Mouse (Mus musculus) MEL-GATA-1-ER (cell line): ENCODE measurements at regions not wholly inside any gene's neighbourhood (a gene's known extent, or its start where the extent isn't known, plus 50 kb on each side); places are given as distances from the start of the nearest gene placed in this dataset.
"Not testable (repeated sequence)": the region's sequence is repeated elsewhere in the genome, so short reads cannot be mapped to it uniquely, and the experiment has no call there.

Experiments
- DNase-seq: peaks from one replicate; pipeline ENCODE4 v3.0.0-alpha.2; 2012; ENCODE audit warnings: low read depth; ENCODE audit errors: extremely low read depth

DNA sequence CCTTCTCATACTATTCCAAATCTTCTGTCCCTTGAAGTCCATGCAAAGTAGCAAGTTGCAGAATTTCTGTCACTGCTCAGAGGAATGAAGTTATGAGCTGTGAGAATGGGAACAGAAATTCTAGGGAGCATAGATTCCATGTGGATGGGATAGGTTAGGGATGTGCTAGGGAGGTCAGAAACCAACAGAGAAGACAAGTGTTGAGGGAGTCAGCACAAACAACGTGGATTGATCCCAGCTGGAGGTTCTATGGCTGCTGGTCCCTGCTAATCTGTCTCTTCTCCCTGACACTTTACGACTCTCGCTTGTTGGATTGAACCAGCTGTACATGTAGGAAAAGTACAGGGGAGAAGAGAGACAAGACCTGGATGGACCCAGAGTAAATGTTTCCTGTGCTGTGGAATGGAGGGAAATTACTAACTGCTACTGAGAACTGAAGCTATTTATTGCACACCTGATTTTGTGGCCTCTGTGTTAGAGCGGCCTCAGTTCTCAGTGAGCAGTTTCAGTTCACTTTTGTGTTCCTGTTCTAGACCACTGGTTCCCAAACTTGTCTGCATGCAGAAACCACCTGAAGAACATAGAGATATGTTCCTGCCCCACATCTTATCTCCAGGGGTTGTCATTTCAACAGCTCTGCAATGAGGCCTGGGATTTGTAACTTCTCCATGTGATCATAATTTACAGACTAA is 151.0 kb downstream of the Ube2e3 start:
- DNase-seq = no peak

DNA sequence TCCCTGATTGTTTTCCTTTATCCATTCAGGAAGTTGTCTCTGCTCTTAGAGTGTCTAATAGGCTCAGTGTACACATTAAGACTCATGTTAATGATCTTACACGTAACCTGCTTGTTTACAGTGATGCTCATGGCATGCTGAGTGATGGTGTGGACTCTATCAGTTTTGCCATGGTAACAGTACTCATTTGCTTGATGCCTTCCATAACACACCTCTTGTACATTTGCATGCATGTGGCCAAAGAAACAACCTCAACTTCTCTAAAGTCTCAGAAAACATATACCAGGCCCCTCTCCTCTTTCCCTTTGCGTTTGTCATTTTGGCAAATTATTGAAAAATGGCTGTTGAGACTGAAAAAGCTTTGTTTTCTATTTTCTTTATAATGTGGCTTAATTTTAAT is 155.0 kb downstream of the Ube2e3 start:
- DNase-seq = no peak

DNA sequence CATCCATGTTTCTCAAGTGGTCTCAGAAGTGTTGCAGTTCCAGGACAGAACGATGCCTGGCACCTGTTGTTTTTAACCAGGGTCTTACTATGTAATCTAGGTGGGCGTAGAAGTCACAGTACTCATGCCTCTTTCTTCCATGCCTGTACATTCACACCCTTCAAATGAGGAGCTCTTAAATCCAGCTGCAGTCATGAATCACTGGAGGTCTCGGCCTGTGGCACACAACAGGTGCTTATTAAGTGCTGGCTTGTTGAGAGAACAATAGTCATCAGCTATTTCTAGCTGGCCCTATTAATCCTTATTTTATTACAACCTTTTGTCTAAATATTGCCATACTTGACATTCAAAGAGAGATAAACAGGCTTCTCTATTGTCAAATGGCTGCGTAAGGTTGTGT is 157.8 kb downstream of the Ube2e3 start:
- DNase-seq = no peak

DNA sequence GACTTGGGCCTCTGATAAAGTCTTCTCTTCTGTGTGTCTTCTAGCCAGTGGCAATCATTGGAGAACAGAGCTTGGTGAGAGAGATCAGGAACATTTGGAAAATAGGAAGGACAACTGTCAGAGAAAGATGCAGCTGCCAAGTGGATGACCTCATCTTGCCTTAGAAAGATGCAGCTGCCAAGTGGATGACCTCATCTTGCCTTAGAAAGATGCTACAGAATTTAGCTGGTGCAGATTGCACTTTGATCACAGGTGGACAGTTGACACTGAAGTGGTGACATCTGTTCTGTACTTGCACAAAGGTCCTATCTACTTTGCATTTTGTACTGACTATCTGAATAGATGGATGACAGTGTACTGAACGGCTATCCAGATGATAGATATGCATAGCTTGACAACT is 163.1 kb downstream of the Ube2e3 start:
- no peak for DNase-seq

DNA sequence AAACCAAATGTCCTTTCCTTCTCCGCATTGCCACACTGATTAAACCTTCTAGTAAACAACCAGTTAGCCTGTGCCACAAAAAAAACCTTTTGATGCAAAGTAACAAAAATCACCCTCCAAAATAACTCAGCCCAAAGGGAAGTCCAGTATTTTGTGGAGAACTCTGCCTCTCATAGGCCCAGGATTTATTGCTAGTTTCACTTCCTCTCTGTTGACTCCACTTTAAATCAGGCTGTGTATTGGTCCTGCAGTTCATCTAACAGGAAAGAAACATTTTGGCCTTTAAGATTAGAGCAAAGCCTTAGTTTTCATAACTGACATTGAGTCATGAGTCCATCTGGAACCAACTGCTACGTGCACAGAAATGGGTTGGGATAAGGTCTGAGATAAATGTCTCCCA is 168.4 kb downstream of the Ube2e3 start:
- DNase-seq = no peak

DNA sequence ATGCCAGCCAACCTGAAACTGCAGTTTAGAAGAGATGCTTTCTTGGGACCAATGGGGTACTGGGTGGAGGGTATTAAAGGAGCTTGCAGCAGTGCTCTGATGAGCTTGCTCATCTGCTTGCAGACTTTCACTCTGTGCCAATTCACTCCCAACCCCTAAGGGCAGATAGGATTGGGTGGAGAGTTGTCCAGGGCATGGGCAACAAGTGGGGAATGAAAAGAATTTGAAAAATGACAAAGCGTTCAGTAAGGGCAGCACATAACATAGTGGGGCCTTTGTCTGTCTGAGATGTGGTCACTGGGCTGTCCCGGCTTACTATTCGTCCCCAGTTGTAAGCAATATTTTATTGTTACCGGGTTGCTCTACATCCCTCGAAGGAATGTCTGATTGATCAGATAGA is 170.7 kb downstream of the Ube2e3 start:
- no peak for DNase-seq

DNA sequence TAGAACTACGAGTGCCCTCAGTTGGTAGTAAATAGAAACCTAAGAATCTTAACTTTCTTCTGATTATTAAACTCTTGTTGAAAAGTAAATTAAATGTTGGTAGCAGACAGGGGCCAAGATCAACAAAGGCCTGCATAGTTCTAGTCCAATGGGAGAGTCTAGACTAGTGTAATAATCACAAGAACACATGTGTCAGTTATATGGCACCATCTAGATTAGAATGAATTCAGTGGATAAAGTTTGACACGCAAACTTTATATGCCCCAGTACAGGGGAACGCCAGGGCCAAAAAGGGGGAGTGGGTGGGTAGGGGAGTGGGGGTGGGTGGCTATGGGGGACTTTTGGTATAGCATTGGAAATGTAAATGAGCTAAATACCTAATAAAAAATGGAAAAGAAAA is 176.9 kb downstream of the Ube2e3 start:
- not testable (repeated sequence) for DNase-seq

DNA sequence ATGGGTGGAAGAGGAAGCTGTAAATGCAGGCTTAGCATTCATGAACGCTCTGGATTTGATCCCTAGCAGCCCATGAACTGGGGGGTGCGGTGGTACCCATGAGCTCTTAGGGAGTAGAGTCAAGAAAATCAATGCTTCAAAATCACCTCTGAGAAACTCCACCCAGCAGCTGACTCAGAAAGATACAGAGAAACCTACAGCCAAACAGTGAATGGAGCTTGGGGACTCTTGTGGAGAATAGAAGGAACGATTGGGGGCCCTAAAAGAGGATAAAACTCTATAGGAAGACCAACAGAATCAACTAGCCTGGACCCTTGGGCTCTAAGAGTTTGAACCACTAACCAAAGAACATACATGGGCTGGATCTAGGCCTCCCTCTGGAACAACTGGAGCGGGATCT is 177.6 kb downstream of the Ube2e3 start:
- no peak for DNase-seq

DNA sequence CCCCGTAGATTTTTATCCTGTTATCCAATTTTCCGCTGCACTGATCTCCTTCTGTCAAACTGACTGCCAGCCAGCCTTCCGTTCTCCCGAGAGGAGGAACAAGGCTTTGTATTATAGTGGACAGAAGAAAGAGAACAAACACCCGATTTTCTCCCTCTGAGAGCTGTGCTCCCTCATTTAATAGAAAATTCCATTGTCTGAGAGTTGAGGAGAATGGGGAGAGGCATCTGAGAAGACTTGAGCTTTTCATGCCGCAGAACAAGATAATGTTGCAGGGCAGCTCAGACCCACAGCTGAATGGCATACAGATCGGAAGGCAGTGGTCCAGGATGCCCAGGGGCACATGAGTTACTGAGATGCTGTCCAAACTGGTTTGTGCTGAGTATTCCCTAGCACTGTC is 180.1 kb downstream of the Ube2e3 start:
- no peak for DNase-seq

DNA sequence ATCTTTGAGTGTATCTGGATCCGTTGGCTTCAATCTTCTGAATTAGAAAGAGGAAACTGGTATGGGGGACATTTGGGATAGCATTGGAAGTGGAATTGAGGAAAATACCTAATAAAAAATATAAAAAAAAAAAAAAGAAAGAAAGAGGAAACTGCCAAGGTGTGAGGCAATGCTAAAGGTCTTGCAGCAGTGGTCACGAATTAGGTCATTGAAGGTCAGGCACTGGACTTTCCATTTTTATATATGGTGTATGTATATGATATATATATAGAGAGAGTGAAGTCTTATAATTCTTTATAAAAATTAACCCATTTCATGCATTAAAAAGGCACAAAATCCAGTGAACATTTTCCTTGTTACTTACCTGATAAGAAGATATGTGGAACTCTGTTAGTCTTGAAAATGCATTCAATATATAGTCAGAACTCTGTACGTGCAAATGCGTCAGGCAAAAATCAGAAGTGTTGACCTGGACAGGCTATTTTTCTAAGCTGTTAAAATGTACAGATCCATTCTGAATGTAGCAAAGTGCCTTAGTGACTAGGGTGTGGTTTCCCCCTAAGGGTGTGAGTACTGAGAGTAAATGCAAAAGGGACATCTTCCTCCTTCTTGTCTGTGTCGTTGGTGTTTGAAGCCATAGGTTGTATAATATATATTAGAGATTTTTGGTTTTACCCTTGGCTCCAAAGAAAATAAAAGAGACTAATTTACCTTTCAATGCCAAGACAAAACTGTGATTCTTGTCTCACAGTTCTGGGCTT is 181.0 kb downstream of the Ube2e3 start:
- DNase-seq = no peak

DNA sequence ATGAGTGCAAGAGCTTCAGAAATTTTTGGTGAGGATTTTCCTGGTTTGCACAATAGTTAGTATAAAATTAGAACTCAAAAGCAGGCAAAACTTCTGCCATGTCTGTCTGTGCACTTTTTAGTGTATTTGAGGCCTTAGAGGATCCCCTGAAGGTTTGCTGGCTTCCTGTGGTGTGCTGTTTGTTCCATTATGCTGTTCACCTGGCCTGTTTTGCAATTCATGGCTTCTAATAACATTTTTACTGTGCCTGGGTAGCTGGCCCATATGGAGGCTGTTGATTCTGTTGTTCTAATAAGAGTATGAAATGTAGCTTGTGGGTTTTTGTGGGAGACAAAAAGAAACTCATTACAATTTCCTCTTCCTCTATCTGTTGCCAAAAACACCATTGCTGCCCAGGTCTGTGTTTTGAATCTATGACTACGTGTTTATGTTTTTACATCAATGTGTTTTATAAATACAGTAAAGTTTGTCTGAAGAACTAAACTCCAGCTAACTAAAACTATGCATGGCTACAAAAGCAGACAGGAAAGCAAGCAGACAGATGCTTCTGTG is 182.6 kb downstream of the Ube2e3 start:
- no peak for DNase-seq

DNA sequence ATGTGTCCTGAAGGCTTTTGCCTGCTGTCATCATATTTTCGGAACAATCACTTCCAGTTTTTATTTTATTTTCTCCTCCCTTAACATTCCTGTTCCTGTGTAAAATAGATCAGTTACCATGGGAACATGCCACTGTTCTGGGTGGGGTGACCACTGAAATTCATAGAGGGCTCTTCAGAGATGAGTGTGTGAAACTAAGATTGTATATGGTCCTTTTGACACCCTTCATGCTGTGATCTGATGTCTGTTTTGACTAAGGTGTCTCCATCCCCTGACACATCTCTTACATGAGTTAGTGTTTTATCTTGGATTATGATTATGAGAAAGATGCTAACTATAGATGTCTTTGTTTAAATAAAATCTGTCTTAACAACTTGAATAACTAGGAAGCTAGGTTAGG is 184.3 kb downstream of the Ube2e3 start:
- no peak for DNase-seq

DNA sequence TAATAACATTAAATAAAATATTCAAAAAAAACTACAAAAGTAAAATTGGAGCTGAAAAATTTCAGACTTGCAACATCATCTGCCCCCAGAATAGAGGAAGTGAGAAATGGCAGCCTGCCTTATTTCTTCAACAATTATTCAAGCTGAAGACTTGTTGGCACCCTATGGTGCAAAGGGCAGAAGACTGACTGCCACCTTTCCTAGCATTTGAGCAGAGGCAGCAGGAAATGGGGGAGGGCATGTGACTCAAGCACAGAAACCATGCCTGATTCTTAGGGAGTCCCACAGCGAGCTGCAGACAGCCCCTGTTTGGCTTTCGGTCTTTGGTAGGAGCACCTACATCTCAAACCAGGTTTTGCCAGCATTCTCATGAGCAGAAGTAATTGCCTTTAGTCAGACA is 188.2 kb downstream of the Ube2e3 start:
- no peak for DNase-seq

DNA sequence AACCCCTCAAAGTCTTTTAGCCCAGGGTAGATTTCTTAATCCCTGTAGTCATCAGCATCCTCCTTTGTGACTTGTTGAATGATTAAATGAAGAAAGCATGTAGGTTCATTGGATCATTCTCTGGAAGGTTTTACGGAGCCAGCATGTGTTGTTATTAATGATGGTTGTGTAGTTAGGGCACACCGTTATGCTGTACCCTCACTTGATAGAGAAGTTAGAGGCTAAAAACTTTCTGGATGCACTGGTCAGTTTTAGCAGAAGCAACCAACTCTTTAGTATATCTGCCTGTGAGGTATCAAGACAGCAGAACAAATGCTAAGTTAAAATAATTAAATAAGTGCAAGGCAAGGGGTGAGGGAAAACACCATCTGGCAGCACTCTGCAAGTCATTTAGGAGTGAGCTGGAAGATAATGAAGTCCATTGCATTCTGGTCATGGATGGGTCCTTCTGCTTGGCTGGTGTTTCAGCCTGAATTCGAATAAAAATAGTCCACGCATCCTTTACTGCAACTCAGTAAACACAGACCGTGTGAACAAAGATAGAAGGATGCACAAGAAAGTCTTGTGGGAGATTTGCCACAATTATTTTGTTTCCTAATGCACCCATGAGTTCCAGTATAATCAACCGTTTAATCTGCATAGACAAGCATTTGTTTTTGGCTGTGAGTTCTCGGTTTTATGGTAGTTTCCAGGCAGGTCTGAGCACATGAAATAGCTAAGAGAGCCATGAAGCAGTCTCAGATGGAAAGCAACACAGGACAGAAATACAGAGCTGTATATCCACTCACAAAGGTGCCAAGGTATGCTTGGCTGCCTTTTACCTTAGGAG is 191.4 kb downstream of the Ube2e3 start:
- no peak for DNase-seq

DNA sequence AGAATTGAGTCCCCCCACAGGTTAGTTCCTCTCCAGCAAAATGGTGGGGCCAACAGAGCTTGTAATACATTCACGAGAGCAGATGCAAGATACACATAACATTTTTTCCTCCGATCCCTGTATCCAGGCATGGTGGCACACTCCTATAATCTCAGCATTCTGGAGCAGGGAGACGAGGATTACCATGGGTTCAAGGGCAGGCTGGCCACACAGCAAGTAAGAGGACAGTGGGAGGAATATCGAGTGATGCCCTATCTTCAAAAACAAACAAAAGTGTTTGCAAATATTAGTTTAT is 192.0 kb downstream of the Ube2e3 start:
- DNase-seq = no peak

DNA sequence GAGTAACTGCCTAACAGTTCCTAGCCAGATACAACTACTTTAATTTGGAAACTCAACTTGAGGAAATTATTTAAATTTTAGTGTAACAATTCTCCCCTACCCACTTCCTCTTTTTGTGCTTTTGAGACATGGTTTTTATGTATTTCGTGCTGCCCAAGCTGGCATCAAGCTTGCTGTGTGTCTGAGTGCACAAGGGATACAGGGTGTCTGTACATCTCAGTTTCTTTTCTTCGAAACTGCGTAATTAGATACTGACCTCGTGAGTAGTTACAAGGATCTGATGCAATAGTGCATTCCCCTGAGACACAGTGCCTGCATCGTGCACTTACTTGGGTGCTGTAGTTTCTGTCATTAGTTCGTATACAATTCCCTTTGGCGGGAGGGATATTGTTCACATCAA is 192.4 kb downstream of the Ube2e3 start:
- peak; percentile 10 for DNase-seq

DNA sequence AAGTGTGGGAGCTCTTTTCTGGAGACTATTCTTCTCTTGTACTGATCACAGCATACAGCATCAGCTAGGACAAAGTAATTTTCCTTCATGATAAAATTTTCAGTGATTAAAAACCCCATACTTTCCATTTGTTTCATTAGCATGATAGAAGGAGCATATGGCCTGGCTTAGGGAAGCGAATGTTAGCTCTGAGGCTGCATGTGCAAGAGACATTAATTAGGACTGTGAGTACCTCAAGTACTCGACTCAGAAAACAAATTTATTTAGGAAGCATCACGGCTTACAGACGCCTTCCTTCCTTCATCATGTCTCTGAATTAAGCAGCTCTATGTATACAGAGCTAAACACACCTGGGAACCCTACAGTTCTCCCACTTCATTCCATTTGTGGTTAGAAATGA is 193.6 kb upstream of the Itga4 start:
- no peak for DNase-seq

DNA sequence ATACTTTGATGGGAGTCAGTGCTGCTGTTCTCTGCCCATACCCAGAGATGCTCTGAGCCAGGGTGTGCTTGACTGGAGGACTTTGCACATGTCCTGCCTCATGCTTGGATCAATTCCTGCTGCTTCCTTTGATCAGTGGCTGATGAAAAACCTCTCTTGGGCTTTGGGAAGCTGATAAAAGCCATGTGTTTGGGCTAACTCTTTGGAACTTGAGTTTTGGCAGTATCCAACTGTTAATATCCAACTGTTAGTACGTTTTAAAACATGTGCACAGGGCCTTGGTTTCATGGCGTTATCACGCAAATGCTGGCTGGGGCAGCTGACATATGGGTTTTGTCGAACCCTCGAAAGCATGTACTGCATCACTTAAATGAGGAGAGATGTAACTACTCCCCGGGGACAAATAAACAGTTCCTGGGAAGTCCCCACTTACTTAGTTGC is 193.0 kb upstream of the Itga4 start:
- no peak for DNase-seq

DNA sequence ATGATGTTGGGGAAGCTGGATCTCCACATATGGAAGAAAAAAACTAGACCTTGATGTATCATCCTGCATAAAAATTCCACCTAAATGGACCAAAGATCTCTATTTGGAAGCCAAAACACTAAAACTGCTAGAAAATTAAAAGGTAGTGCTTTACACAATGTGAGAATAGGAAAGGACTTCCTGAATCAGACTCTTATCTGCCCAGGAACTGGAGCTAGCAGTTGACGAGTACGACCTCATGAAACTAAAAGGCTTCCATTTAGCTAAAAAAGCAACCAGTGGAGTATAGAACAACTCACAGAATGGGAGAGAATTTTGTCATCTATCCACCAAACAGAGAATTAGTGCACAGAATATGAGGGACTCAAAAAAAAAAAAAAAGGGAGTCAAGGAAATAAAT is 191.6 kb upstream of the Itga4 start:
- DNase-seq = peak; percentile 6

DNA sequence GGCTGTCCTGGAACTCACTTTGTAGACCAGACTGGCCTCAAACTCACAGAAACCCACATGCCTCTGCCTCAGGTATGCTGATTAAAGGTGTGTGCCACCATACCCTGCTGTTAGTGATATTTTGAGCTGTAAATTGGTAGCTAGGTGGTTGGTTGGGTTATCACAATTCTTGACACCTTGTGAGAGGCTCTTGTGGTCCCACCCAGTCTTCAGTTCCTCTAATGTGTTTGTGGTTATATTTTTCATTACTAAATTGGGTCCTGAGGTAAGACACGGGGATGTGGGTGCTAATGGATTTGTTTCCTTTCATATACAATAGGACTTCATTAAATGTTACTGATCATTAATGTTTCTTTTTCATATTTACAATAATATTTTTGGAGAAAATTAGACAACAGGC is 189.9 kb upstream of the Itga4 start:
- DNase-seq = no peak

DNA sequence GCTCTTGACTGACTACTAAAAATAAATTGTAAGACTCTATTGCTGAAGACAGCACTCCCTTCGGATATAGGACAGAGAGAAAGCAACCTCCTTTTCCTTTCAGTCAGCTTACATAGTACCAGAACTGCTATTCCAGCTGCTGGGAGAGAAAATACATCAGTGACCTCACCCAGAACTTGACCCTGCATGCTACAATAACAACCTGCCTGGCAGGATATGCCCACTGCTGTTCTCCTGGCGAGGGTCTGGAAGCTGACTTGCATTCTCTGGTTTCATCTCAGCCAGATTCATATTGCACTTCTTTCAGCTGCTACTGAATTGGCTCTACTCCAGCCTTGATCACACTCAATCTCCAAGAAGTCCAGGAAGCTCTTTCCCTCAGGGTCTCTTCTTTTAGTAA is 179.1 kb upstream of the Itga4 start:
- no peak for DNase-seq

DNA sequence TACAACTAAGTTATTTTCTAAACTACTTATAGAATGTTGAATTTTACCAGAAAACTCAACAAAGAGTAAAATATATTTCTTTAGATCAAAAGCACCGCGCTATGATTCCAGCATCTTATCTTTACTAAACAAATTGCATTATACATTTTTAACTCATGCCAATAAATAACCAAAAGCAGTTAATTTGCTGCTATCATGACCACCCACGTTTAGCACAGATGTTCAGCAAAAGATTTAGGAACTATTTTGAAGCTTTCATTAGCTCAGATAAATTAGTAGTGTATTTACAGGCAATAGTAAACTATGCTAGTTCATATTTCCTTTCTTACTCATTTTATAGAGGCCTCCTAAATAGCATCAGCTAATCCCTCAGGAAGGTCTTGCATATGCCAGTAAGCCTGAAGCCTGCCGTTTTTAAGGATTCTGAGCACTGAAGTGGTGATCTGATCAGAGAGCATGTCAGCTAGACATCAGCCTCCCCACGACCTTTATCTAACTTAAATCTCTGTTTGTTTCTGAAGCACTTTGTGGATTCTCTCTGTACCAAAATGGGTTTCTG is 176.3 kb upstream of the Itga4 start:
- no peak for DNase-seq
